Mouse (Mus musculus) embryonic facial prominence, embryonic 14.5 days (tissue): ENCODE results near the gene Znrf1. TPM values are rescaled to one million over a fixed set of nuclear protein-coding genes. Genes with fewer than 3 reads are reported as not detected.

Experiments
- ATAC-seq: fragments of 200-750 bp; cut with Nextera tagmentation; 2 replicates; pipeline ENCODE4 v1.8.0; 2017; ENCODE audit warnings: low read depth, moderate number of reproducible peaks, moderate TSS enrichment
- DNase-seq: peaks from one replicate; pipeline ENCODE4 v3.0.0-alpha.2; 2015; ENCODE audit warnings: low spot score
- H3K27ac ChIP-seq: fragments of 300-500 bp; sonication (generic); replicated peaks from 2 replicates; pipeline ENCODE4 v1.5.1; 2014; ENCODE audit warnings: low read depth, mild to moderate bottlenecking, low read length, moderate library complexity
- H3K27me3 ChIP-seq: fragments of 300-500 bp; sonication (generic); replicated peaks from 2 replicates; pipeline ENCODE4 v1.6.1; 2014; ENCODE audit warnings: low read length; ENCODE audit not compliant: control insufficient read depth, insufficient read depth
- H3K36me3 ChIP-seq: fragments of 300-500 bp; sonication (generic); 2 replicates; pipeline ENCODE4 v1.6.1; 2014; ENCODE audit warnings: low read length, mixed read lengths; ENCODE audit not compliant: control insufficient read depth, insufficient read depth
- H3K4me1 ChIP-seq: fragments of 300-500 bp; sonication (generic); 2 replicates; pipeline ENCODE4 v1.6.1; 2014; ENCODE audit warnings: antibody characterized with exemption, low read length; ENCODE audit not compliant: control insufficient read depth, insufficient read depth
- H3K4me2 ChIP-seq: fragments of 300-500 bp; sonication (generic); 2 replicates; pipeline ENCODE4 v1.6.1; 2014; ENCODE audit warnings: low read depth, mild to moderate bottlenecking, low read length, moderate library complexity, mixed read lengths
- H3K4me3 ChIP-seq: fragments of 300-500 bp; sonication (generic); 2 replicates; pipeline ENCODE4 v1.5.1; 2014; ENCODE audit warnings: low read depth, mild to moderate bottlenecking, low read length
- H3K9ac ChIP-seq: fragments of 300-500 bp; sonication (generic); 2 replicates; pipeline ENCODE4 v1.6.1; 2014; ENCODE audit warnings: low read depth, mild to moderate bottlenecking, low read length, moderate library complexity, mixed read lengths
- H3K9me3 ChIP-seq: fragments of 300-500 bp; sonication (generic); 2 replicates; pipeline ENCODE4 v1.6.1; 2016; ENCODE audit warnings: low read length; ENCODE audit not compliant: control insufficient read depth
- WGBS: fragments of 180-500 bp; shearing (Covaris S2); extraction: QIAGEN DNeasy Blood & Tissue Kit; methylation state at CpG from one replicate; pipeline ENCODE4 v1.1.7; 2014; 5-methylcytosine and 5-hydroxymethylcytosine counted together
- polyA plus RNA-seq: library from polyadenylated mRNA; unstranded; fragments of >200 nt; fragmentation: Nextera tagmentation; extraction: Ambion mirVana; gene quantifications from 2 replicates; pipeline ENCODE4 v1.2.1, GENCODE M21; 2014

Gene Znrf1
- polyA plus RNA-seq, 1 experiment from 2014 or later, result 35.6 TPM

DNA sequence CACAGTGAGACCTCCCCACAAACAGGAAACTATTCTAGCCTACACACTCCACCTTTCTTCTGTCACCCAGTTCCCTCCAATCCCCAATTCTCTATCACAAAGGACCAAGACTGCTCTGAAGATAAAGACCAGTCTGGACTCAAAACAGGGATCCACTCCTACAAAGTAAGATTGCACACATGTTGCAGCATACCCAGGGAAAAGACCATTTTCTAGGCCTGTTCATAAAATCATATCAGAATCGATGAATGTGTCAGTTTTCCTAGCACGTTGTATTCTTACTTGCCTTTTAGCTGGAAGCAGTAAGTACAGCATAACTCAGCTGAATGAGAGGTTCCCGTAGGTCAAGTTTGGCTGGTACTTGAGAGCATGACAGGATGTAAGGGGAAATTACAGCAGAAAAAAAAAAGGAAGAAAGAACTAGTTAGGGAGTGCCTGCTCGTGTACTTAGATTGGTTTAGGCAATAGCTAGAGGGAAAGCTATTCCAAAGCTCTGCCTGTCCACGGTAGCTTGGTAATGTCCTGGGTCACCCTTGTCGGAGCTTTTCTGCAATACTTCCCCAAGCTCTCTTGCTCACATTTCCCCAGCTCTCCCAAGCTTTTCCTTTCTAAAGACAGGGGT, 9.4 kb upstream of the Znrf1 start:
- Histone ChIP-seq H3K4me3 (no peak overlapping the region), H3K9ac (no peak overlapping the region), H3K4me1 (no peaks in the 10 kb centered on the region), H3K36me3 (no peaks in the 10 kb centered on the region), H3K9me3 (no peaks in the 10 kb centered on the region), H3K4me2 (no peak overlapping the region), H3K27me3 (no peaks in the 10 kb centered on the region), H3K27ac (no peak overlapping the region)
- WGBS, result 58% methylated on average over 6 of the region's 6 CpGs
- ATAC-seq (no peak), DNase-seq (no peak)

DNA sequence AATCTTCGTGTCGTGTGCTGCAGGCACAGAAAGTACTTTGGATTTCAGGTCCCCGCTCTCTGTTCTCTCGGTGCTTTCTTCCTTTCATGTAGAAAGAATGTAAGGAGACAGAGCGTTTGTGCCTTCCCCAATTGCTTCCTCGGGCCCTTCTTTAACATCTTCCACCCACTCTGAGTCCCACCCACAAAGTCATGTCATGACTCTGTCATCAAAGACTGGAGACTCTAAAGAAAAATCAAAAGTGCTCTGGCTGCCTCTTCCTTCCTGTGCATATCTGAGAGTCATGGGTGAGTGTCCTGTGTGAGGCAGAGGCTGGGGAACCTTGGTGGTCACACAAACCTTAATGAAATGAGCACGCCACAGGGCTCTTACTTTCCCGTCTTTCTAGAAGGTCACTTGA, 8.7 kb upstream of the Znrf1 start:
- Histone ChIP-seq H3K9me3 (no peaks in the 10 kb centered on the region), H3K4me2 (no peak overlapping the region), H3K36me3 (no peaks in the 10 kb centered on the region), H3K9ac (no peak overlapping the region), H3K27ac (no peak overlapping the region), H3K4me3 (no peak overlapping the region), H3K27me3 (no peaks in the 10 kb centered on the region), H3K4me1 (no peaks in the 10 kb centered on the region)
- WGBS, result 69% methylated on average over 8 of the region's 8 CpGs
- DNase-seq (no peak), ATAC-seq (no peak)

DNA sequence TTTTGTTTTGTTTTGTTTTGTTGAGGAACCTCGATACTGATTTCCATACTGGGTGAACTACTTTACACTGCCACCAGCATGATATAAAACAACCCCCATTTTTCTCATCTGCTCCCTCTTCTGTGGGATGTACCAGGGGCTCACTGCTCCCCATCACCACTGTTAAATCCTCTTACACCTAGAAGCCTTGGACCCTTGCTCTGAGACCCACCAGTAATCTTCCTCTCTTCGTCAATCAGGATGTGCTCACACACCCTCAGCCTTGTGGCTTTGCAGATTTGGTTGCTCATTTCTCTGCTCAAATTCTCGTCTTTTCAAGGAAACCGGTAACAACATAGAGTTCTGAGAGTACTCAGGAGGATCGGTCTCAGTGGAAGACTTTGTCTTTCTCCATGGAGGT, 7.8 kb upstream of the Znrf1 start:
- Histone ChIP-seq H3K36me3 (no peaks in the 10 kb centered on the region), H3K4me2 (no peak overlapping the region), H3K27me3 (no peaks in the 10 kb centered on the region), H3K4me1 (no peaks in the 10 kb centered on the region), H3K27ac (no peak overlapping the region), H3K4me3 (no peak overlapping the region), H3K9ac (no peak overlapping the region), H3K9me3 (no peaks in the 10 kb centered on the region)
- ATAC-seq (no peak), DNase-seq (no peak)
- WGBS, result 82% methylated on average over 5 of the region's 5 CpGs

DNA sequence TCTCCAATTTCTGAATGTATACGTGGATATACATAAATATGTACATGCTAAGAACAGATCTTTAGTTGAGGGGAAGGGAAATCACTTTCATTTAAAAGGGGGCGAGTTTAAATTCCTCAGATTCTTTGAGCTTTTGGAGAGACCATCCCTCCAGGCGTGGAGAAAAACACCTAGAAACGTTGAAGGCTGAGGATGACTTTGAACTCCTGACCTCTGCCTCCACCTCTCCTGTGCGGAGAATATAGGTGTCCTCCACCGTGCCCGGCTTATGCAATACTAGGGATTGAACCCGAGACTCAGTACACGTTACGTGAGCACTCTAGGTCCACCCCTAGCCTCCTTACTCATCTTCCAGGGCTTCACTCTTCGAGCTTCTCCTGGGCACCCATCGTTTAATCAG, 4.7 kb upstream of the Znrf1 start:
- Histone ChIP-seq H3K9me3 (no peaks in the 10 kb centered on the region), H3K4me1 (no peaks in the 10 kb centered on the region), H3K27ac (no peak overlapping the region), H3K9ac (no peak overlapping the region), H3K27me3 (no peaks in the 10 kb centered on the region), H3K36me3 (no peaks in the 10 kb centered on the region), H3K4me3 (no peak overlapping the region), H3K4me2 (no peak overlapping the region)
- ATAC-seq, result no peak
- no peak for DNase-seq
- WGBS, result 68% methylated on average over 12 of the region's 12 CpGs

DNA sequence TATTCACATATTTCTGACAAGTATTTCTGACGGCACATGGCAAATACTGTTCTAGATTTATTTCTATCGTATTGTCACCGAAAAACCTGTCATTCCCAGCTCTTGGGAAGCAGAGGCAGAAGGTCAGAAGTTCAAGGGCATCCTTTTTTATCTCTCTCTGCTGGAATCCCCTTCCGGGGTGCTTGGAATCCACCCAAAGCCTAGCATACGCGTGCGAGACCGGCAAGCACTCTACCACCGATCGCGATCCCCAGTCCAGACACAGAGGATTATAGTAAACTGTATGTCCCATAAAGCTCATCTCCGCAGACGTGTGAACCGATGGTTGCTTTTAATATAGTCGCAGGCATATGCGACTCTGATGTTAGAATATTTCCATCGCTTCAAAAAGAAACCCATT, 4.3 kb upstream of the Znrf1 start:
- Histone ChIP-seq H3K9me3 (no peaks in the 10 kb centered on the region), H3K27ac (no peak overlapping the region), H3K9ac (no peak overlapping the region), H3K4me1 (no peaks in the 10 kb centered on the region), H3K27me3 (no peaks in the 10 kb centered on the region), H3K36me3 (no peaks in the 10 kb centered on the region), H3K4me2 (no peak overlapping the region), H3K4me3 (no peak overlapping the region)
- WGBS, result 87% methylated on average over 17 of the region's 17 CpGs
- ATAC-seq (no peak), DNase-seq (no peak)

DNA sequence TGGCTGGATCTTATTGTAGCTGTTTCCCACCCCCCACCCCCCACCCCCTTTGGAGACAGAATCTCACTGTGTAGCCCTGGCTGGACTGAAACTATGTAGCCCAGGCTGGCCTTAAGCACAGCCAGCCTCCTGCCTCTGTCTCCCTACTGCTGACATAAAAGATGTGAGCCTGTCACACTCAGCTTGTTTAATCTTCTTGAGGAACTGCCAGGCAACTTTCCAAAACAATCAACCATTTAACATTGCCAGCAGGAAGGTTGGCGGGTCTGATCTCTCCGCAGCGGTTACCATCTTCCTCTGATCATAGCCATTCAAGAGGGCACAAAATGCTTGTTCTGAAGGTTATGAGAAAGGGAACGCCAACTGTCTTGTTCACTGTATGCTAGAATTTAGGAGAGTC, 2.4 kb upstream of the Znrf1 start:
- no peak overlapping the region for H3K27ac ChIP-seq
- no peaks in the 10 kb centered on the region for H3K9me3 ChIP-seq
- no peak for ATAC-seq
- no peak overlapping the region for H3K4me2 ChIP-seq
- no peaks in the 10 kb centered on the region for H3K36me3 ChIP-seq
- H3K27me3 ChIP-seq, result no peaks in the 10 kb centered on the region
- no peak for DNase-seq
- no peak overlapping the region for H3K9ac ChIP-seq
- WGBS, result 80% methylated on average over 4 of the region's 4 CpGs
- H3K4me3 ChIP-seq, result no peak overlapping the region
- peaks cover 6% of the 10 kb centered on the region; the same call in 1 of the 2 replicates for H3K4me1 ChIP-seq

DNA sequence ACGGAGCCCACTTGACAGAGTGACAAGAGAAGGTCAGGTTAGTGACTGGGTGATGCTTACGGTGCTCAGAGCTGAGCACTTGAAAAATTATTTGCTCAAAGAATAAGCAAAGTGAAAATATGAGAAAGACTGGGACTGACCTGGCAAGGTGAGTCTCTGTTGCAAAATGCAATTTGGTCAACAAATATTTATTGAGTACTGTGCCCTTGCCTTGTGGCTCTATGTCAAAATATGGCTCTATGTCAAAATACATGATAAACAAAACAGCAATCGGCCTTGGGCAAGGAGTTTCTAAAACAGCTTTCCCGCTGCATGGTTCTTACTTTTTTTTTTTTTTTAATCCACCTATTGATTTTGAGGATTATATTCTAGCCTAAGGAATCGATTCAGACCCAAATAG, 406 bp upstream of the Znrf1 start:
- no peaks in the 10 kb centered on the region for H3K27me3 ChIP-seq
- H3K4me1 ChIP-seq, result peaks cover 22% of the 10 kb centered on the region
- DNase-seq (no peak), ATAC-seq (no peak)
- no peak overlapping the region; the same call in 1 of the 2 replicates for H3K9ac ChIP-seq
- H3K9me3 ChIP-seq, result no peaks in the 10 kb centered on the region
- H3K27ac ChIP-seq, result no peak overlapping the region
- WGBS, result 42% methylated on average over 5 of the region's 5 CpGs
- H3K4me2 ChIP-seq, result peak overlapping the region; percentile 71
- peak overlapping the region; percentile 93 for H3K4me3 ChIP-seq
- H3K36me3 ChIP-seq, result no peaks in the 10 kb centered on the region

DNA sequence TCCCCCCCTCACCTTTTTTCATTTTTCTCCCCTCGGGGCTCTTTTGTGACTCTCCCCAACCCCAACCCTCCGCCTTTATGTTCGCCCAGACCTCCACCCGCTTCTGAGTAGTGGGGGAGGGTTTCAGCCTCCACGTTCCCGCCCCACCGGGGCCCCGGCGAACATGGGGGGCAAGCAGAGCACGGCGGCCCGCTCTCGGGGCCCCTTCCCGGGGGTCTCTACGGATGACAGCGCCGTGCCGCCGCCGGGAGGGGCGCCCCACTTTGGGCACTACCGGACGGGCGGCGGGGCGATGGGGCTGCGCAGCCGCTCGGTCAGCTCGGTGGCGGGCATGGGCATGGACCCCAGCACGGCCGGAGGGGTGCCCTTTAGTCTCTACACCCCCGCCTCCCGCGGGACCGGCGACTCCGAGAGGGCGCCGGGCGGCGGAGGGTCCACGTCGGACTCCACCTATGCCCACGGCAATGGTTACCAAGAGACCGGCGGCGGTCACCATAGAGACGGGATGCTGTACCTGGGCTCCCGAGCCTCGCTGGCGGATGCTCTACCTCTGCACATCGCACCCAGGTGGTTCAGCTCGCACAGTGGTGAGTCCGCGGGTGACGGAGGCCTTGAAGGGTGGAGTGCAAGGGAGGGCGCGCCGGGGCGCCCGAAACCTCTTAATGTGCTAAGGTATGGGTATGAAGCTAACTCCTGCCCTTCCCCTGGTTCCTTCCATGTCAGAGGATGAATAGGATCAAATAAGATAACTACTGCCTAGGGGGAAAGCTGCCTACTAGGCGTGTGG, 1.3 kb downstream of the Znrf1 start:
- peaks cover 5% of the 10 kb centered on the region; the same call in 1 of the 2 replicates for H3K36me3 ChIP-seq
- H3K4me3 ChIP-seq, result peak overlapping the region; percentile 93
- H3K27ac ChIP-seq, result peak overlapping the region; percentile 94
- H3K27me3 ChIP-seq, result no peaks in the 10 kb centered on the region
- under 1% methylated on average over 54 of the region's 64 CpGs for WGBS
- H3K9ac ChIP-seq, result peak overlapping the region; percentile 96
- H3K9me3 ChIP-seq, result no peaks in the 10 kb centered on the region
- DNase-seq (peak; percentile 52), ATAC-seq (peak; percentile 19; the same call in 1 of the 2 replicates)
- peak overlapping the region; percentile 71 for H3K4me2 ChIP-seq
- peaks cover 28% of the 10 kb centered on the region for H3K4me1 ChIP-seq
